Mouse (Mus musculus) limb, embryonic 11.5 days (tissue): ENCODE data around the gene Fam83g. TPM values are rescaled to one million over a fixed set of nuclear protein-coding genes. Genes with fewer than 3 reads are reported as not detected.

Experiments
- ATAC-seq: fragments of 200-750 bp; cut with Nextera tagmentation; 2 replicates; pipeline ENCODE4 v1.8.0; 2017; ENCODE audit warnings: low read depth; ENCODE audit not compliant: insufficient number of reproducible peaks, low FRiP score, low TSS enrichment
- DNase-seq: peaks from one replicate; pipeline ENCODE4 v3.0.0-alpha.2; 2015; ENCODE audit warnings: low spot score
- H3K27ac ChIP-seq: fragments of 300-500 bp; sonication (generic); replicated peaks from 2 replicates; pipeline ENCODE4 v1.5.1; 2014; ENCODE audit warnings: low read depth, mild to moderate bottlenecking, low read length
- H3K27me3 ChIP-seq: fragments of 300-500 bp; sonication (generic); 2 replicates; pipeline ENCODE4 v1.6.1; 2014; ENCODE audit warnings: mild to moderate bottlenecking, low read length, mixed read lengths; ENCODE audit not compliant: control insufficient read depth, insufficient read depth
- H3K36me3 ChIP-seq: fragments of 300-500 bp; sonication (generic); 2 replicates; pipeline ENCODE4 v1.6.1; 2014; ENCODE audit warnings: mild to moderate bottlenecking, low read length, moderate library complexity, mixed read lengths; ENCODE audit not compliant: control insufficient read depth, insufficient read depth
- H3K4me1 ChIP-seq: fragments of 300-500 bp; sonication (generic); 2 replicates; pipeline ENCODE4 v1.6.1; 2014; ENCODE audit warnings: low read length, mixed read lengths; ENCODE audit not compliant: control insufficient read depth, insufficient read depth
- H3K4me2 ChIP-seq: fragments of 300-500 bp; sonication (generic); 2 replicates; pipeline ENCODE4 v1.6.1; 2014; ENCODE audit warnings: low read depth, mild to moderate bottlenecking, moderate library complexity; ENCODE audit not compliant: severe bottlenecking
- H3K4me3 ChIP-seq: fragments of 300-500 bp; sonication (generic); 2 replicates; pipeline ENCODE4 v1.5.1; 2014; ENCODE audit warnings: low read depth, low read length
- H3K9ac ChIP-seq: fragments of 300-500 bp; sonication (generic); 2 replicates; pipeline ENCODE4 v1.6.1; 2014; ENCODE audit warnings: mild to moderate bottlenecking, low read length
- H3K9me3 ChIP-seq: fragments of 300-500 bp; sonication (generic); 2 replicates; pipeline ENCODE4 v1.6.1; 2016; ENCODE audit warnings: low read length; ENCODE audit not compliant: control insufficient read depth
- WGBS: fragments of 180-500 bp; shearing (Covaris S2); extraction: QIAGEN DNeasy Blood & Tissue Kit; methylation state at CpG from one replicate; pipeline ENCODE4 v1.1.7; 2014; 5-methylcytosine and 5-hydroxymethylcytosine counted together
- polyA plus RNA-seq: library from polyadenylated mRNA; unstranded; fragments of >200 nt; fragmentation: Nextera tagmentation; extraction: Ambion mirVana; gene quantifications from 2 replicates; pipeline ENCODE4 v1.2.1, GENCODE M21; 2014

Gene Fam83g
- polyA plus RNA-seq, 1 experiment from 2014 or later, result 1.5 TPM

DNA sequence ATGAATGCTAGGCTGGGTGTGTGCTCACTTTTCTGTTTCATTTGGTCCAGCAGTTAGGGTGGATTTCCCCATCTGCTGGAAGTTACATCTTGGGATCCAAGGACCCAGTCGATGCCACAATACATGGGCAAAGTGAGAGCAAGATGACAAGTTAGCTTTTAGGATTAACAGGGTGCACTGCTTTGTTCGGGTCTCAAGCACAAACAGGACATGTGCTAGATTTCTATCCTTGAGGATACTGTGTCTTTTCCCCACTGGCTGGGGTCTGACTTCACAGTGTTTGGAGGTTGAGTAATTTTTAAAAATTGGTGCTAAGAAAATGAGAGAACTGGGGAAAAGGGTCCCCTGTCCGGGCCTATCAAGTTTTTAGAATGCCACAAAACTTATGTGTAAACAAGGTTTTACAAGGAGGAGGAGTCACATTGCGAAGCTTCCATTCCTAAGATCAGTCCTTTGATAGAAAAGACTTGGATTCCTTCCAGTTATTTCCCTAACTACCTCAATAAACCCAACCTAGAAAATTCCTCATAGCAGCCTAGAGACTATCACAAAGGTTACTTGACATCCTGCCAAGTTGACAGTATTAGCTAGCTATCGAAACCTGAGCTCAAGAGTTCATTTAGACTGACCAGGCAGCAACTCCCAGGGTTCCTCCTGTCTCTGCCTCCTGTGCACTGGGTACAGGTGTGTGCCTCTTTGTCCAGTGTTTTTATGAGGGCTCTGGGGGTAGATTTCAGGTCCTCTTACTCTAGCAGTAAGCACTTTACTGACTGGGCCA is 40.5 kb upstream of the Fam83g start:
- H3K4me2 ChIP-seq, result no peak overlapping the region
- no peak for ATAC-seq
- WGBS, result 77% methylated on average over 5 of the region's 5 CpGs

DNA sequence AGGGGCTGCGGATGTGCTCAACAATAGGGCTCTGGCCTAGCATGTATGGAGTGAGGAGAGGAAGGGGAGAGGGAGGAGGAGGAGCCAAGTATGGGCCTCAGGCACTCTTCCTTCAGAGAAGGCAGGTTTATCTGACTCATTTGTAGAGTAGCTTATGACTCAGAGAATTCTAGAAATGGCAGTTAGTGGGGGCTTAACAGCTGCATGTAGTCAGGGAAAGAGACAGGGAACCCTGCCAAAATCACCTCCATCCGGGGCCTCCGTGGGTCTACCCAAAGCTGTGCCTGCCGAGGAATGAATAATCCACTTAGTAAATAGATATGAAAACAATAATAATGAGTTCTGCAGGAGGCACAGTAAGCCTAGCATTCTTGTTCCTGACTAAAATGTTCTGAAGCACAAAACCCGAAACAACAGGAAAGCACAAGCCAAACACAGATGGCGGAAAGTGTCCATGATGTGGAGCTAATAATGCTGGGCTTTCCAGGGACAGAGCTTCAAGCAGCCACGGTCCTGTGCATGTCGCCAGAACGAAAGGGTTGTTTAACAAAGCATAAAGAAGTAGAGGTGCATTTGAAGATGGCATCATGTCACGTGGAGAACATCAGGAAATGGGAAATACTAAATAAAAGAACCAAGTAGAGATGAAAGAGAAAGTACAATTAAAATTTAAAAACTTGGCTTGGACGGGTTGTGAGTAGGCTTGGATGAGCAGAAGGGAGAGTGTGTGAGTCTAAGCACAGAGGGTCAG is 39.1 kb upstream of the Fam83g start:
- DNase-seq, result no peak
- Histone ChIP-seq H3K4me3 (no peak overlapping the region), H3K27me3 (no peaks in the 10 kb centered on the region), H3K27ac (no peak overlapping the region), H3K9me3 (no peaks in the 10 kb centered on the region), H3K9ac (no peak overlapping the region), H3K4me1 (no peaks in the 10 kb centered on the region), H3K36me3 (no peaks in the 10 kb centered on the region), H3K4me2 (no peak overlapping the region)
- WGBS, result 70% methylated on average over 11 of the region's 11 CpGs
- no peak for ATAC-seq

More for the DNA sequence above, 40.5 kb upstream of the Fam83g start:
- no peak for DNase-seq
- Histone ChIP-seq H3K27ac (no peak overlapping the region), H3K9me3 (no peaks in the 10 kb centered on the region), H3K4me3 (no peak overlapping the region), H3K4me1 (no peaks in the 10 kb centered on the region), H3K27me3 (no peaks in the 10 kb centered on the region), H3K9ac (no peak overlapping the region), H3K36me3 (no peaks in the 10 kb centered on the region)

DNA sequence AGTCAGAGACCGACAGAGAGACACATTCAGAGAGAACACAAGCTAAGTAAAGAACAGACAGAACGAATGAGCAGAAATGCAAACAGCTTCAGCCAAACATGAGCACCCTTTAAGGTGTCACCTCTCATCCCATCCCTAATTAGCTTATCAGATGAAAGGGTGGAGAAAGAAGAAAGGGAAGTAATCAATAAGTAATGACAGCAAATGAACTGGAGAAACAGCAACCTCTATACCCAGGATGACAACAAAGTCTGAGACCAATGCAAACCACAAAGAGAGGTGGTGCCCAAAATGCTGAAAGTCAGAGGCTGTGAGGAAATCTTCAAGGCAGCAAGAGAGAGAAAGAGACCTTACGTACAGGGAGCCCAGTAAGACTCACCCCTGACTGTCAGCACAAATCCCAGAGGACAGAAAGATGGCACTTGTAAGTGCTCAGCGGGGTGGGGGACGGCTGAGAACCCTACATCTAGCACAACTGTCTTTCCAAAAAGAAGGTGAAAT is 38.5 kb upstream of the Fam83g start:
- Histone ChIP-seq H3K4me2 (no peak overlapping the region), H3K36me3 (no peaks in the 10 kb centered on the region), H3K4me3 (no peak overlapping the region), H3K27me3 (no peaks in the 10 kb centered on the region), H3K27ac (no peak overlapping the region), H3K9me3 (no peaks in the 10 kb centered on the region), H3K4me1 (no peaks in the 10 kb centered on the region), H3K9ac (no peak overlapping the region)
- ATAC-seq (no peak), DNase-seq (no peak)
- 70% methylated on average over 5 of the region's 5 CpGs for WGBS

DNA sequence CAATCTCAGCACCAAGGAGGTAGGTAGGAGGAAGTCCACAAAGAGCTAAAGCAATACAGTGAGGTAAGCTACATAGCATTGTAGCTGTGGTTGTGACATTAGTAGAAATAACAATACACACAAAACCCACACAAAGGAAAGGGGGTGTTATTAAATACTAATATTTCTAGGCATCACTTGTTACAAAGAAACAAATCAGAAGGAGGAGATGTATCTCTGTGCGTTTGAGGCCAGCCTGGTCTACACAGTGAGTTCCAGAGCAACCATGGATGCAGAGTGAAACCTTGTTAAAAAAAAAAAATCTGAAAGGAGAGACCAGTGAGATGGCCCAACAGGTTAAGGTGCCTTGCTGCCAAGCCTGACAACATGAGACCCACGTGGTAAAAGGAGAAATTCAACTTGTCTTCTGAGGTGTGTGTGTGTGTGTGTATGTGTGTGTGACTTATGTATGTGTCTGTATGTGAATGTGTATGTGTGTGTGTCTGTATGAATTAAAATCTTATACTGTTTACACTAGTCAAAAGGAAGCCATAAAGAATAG is 37.3 kb upstream of the Fam83g start:
- Histone ChIP-seq H3K9me3 (no peaks in the 10 kb centered on the region), H3K27ac (no peak overlapping the region), H3K27me3 (no peaks in the 10 kb centered on the region), H3K36me3 (no peaks in the 10 kb centered on the region), H3K4me2 (no peak overlapping the region), H3K4me1 (no peaks in the 10 kb centered on the region), H3K9ac (no peak overlapping the region), H3K4me3 (no peak overlapping the region)
- 65% methylated on average over 2 of the region's 2 CpGs for WGBS
- ATAC-seq (no peak), DNase-seq (no peak)

DNA sequence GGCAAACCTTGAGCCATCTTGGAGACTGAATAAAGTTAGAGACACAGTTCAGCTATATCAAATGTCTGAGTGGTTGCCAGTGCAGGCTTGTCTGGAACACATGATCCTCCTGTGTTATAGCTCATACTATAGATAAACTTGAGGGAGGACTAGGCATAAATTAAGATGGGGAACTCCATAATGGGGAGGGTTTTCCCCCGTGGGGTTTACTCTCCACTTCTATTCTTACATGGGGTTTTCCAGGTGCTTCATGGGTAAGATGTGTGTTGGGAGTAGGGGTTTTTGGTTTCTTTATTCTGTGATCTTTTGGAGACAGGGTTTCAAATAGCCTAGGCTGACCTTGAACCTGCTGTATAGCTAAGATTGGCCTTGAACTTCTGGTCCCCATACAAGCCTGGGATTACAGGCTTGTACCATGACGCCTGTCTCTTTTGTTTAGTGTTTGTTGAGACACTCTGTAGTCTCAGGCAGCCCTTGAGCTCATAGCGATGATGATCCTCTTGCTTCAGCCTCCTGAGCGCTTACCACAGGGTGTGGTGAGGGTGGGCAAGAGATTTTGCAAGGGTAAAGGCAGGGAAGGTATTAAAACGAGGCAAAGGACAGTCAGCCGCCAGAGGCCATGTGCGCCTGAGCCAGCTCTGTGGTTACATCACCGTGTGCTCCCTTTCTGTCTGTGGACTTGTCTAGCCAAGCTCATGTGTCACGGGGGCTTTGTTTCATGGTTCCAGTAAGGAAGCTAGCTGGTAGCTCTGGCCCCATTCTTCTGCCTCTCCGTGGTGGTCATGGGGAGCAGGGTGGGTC is 36.6 kb upstream of the Fam83g start:
- Histone ChIP-seq H3K4me3 (no peak overlapping the region), H3K9ac (no peak overlapping the region), H3K36me3 (no peaks in the 10 kb centered on the region), H3K9me3 (no peaks in the 10 kb centered on the region), H3K4me2 (no peak overlapping the region), H3K27me3 (no peaks in the 10 kb centered on the region), H3K27ac (no peak overlapping the region), H3K4me1 (no peaks in the 10 kb centered on the region)
- ATAC-seq (no peak), DNase-seq (no peak)
- WGBS, result 76% methylated on average over 10 of the region's 10 CpGs

DNA sequence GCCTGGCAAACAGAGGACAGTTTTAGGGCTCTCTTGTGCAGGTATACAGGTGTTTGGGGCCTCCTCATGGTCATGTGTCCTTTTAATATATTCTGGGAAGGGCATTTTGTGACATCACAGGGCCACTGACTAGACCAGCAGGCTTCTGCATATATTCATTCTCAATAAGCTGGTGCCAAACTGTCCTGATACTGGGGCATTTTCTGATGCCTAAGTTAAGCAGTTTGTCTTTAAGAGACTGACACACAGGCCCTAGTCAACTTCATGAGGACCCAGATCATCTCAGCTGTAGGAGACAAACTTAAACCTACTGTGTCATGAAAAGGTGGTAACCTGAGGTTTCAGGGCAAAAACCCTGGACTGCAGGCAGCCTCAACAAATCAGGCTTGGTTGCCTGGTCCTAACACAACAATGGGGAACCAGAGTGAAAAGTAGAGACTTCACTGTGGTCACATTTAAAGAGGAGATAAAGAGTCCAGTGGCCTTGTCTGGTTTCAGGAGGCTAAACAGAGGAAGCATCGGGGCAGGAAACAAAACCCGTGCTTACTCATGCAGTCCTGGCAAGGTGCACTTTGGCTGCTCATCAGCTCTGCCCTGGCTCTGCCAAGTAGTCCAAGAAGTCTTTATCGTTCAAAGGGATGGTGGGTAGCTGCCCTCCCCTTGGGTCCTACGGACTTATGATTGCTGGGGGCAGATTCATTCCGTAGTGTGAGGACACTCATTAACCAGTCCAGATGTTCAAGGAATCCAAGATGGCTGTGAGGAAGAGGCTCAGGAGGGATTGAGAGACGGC is 35.7 kb upstream of the Fam83g start:
- 79% methylated on average over 6 of the region's 6 CpGs for WGBS
- ATAC-seq (no peak), DNase-seq (no peak)
- Histone ChIP-seq H3K27ac (no peak overlapping the region), H3K4me2 (no peak overlapping the region), H3K27me3 (no peaks in the 10 kb centered on the region), H3K9me3 (no peaks in the 10 kb centered on the region), H3K36me3 (no peaks in the 10 kb centered on the region), H3K4me1 (no peaks in the 10 kb centered on the region), H3K9ac (no peak overlapping the region), H3K4me3 (no peak overlapping the region)

DNA sequence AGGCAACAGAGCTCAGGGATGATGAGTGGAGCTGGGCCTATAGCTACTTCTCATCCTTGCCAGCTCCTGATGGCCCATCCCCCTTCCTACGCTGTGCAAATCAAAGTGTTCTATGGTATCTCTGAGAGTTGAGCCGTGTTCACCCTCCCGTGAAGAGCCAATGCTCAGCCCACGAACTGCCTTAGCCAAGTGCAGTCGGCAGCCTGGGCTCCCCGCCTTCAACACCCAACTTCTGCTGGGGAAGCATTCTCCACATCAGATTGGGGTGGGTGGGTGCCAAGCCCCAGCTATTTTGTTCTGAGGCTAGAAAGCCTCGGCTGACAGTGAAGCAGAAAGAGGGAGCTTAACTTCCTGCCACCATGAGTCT is 35.2 kb upstream of the Fam83g start:
- H3K36me3 ChIP-seq, result no peaks in the 10 kb centered on the region
- H3K4me3 ChIP-seq, result no peak overlapping the region
- H3K27me3 ChIP-seq, result no peaks in the 10 kb centered on the region
- H3K27ac ChIP-seq, result no peak overlapping the region
- 91% methylated on average over 7 of the region's 7 CpGs for WGBS
- no peaks in the 10 kb centered on the region for H3K9me3 ChIP-seq
- no peak overlapping the region for H3K4me2 ChIP-seq
- DNase-seq, result no peak
- H3K4me1 ChIP-seq, result no peaks in the 10 kb centered on the region
- no peak overlapping the region for H3K9ac ChIP-seq
- ATAC-seq, result no peak
